Mouse (Mus musculus) liver, adult 2 months (tissue): ENCODE results near the gene Inpp5k.

ENCODE experiments used
- CTCF ChIP-seq: fragments of 200-500 bp; IDR thresholded peaks from 2 replicates; pipeline ENCODE4 v1.5.1; 2011; ENCODE audit warnings: low read depth, low read length, control low read depth
- POLR2A ChIP-seq: fragments of 200-500 bp; IDR thresholded peaks from 2 replicates; pipeline ENCODE4 v1.6.1; 2011; ENCODE audit warnings: low read length, control low read depth; ENCODE audit not compliant: insufficient read depth; ENCODE audit errors: extremely low read depth

DNA sequence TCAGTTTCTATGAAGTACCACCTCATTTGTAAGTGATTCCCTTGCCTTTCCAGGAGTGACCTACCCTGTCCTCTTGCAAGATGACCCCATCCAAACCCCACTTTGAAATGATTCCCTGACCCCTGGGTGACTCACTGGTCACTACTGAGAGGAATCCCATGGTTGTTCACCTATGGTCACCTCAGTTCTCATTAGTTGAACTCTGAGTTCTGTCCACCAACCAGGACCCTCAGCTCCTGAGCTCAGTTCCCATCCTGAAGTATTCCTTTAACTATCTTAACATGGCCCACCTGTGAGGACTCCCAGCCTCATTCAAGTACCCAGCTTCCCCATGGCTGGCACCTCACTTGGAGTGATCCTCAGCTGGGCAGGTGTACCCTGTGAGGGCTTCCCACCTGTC lies 27.1 kb downstream of the Inpp5k start:
- no peak for TF ChIP-seq CTCF
- TF ChIP-seq POLR2A = no peak
